Mouse (Mus musculus): Measurements from ENCODE around the gene Miip. TPM values are rescaled to one million over a fixed set of nuclear protein-coding genes. Genes with fewer than 3 reads are reported as not detected.

Miip gene
- total RNA-seq, 1 experiment = 6.3 TPM

DNA sequence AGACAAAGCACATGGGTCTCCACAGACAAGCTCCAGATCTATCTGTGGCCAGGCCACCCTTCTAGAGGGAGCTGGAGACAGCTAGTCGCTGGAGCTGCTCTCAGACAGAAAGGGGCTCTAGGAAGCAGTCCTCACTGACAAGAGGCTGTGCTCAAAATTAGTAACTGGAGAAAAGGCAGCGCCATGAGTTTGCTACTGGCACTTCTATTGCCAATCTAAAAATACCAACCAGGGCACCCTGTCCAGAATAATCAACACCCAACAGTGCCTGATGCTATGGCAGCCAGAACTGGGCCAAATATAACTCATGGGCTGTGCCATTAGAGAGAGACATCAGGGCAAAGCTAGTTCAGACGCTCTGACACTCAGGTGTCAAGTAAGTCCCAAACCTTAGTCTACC is 28.7 kb upstream of the Miip start:
- Histone ChIP-seq H3K4me3 (ENCODE audit: insufficient read depth in 1 of 2, low read depth in 1 of 2, low read length in 2 of 2, poor library complexity in 1 of 2, severe bottlenecking in 1 of 2) (no peak overlapping the region), H3K9ac (ENCODE audit: insufficient read depth, low read depth, low read length, poor library complexity, severe bottlenecking) (no peak overlapping the region), H3K4me1 (ENCODE audit: control insufficient read depth in 2 of 2, insufficient read depth in 2 of 2, low read length in 2 of 2, poor library complexity in 1 of 2) (no peaks in the 10 kb centered on the region), H3K9me3 (ENCODE audit: control insufficient read depth, insufficient read depth, low read depth, low read length) (no peaks in the 10 kb centered on the region), H3K27ac (ENCODE audit: insufficient read depth, low read depth, low read length, poor library complexity, severe bottlenecking) (no peak overlapping the region), H3K36me3 (ENCODE audit: control insufficient read depth, insufficient read depth, low read length, poor library complexity, severe bottlenecking) (peaks cover 27% of the 10 kb centered on the region)
- no peak for DNase-seq (ENCODE audit: low read depth, low spot score)
- TF ChIP-seq MAFK (IDR thresholded peaks at IDR 0.05; ENCODE audit: insufficient read depth, low read depth, low read length) = no peak
- TF ChIP-seq ZC3H11A (IDR thresholded peaks at IDR 0.05; ENCODE audit: borderline replicate concordance, low read depth, low read length) = no peak
- no peak for TF ChIP-seq HCFC1 (IDR thresholded peaks at IDR 0.05; ENCODE audit: borderline replicate concordance, insufficient read depth, low read length)
- TF ChIP-seq CHD2 (IDR thresholded peaks at IDR 0.05; ENCODE audit: low read depth, low read length) = no peak
- no peak for TF ChIP-seq ZNF384 (IDR thresholded peaks at IDR 0.05; ENCODE audit: low read depth, low read length)
- in situ Hi-C loops (cut with MboI; ENCODE audit: low sequenced_read_pairs in 2 of 2, unreplicated experiment in 2 of 2) = no loop called here

DNA sequence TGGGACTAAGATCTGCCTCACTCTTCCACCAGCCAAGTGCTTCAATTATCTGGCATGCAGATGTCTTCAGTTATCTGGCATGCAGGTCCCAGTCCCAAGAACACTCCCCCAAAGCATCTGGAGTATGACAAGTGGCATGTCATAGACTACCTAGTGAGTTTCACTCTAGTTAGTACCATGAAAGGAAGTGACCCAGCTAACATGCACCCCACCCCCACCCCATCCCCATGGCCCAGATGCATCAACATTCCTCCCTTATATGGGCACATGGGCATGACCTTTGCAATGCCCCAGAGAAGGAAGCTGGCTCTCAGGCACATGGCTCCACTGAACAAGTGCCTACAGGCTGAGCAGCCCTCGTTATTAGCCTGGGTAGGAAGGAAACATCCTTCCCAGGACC is 27.8 kb upstream of the Miip start:
- peaks cover 27% of the 10 kb centered on the region for H3K36me3 ChIP-seq (ENCODE audit: control insufficient read depth, insufficient read depth, low read length, poor library complexity, severe bottlenecking)
- no peak overlapping the region for H3K9ac ChIP-seq (ENCODE audit: insufficient read depth, low read depth, low read length, poor library complexity, severe bottlenecking)
- no peaks in the 10 kb centered on the region for H3K4me1 ChIP-seq (ENCODE audit: control insufficient read depth in 2 of 2, insufficient read depth in 2 of 2, low read length in 2 of 2, poor library complexity in 1 of 2)
- H3K4me3 ChIP-seq (ENCODE audit: insufficient read depth in 1 of 2, low read depth in 1 of 2, low read length in 2 of 2, poor library complexity in 1 of 2, severe bottlenecking in 1 of 2) = no peak overlapping the region
- in situ Hi-C loops (cut with MboI; ENCODE audit: low sequenced_read_pairs in 2 of 2, unreplicated experiment in 2 of 2) = no loop called here
- no peak for TF ChIP-seq ZNF384 (IDR thresholded peaks at IDR 0.05; ENCODE audit: low read depth, low read length)
- TF ChIP-seq CHD2 (IDR thresholded peaks at IDR 0.05; ENCODE audit: low read depth, low read length) = no peak
- TF ChIP-seq HCFC1 (IDR thresholded peaks at IDR 0.05; ENCODE audit: borderline replicate concordance, insufficient read depth, low read length) = no peak
- TF ChIP-seq MAFK (IDR thresholded peaks at IDR 0.05; ENCODE audit: insufficient read depth, low read depth, low read length) = no peak
- TF ChIP-seq ZC3H11A (IDR thresholded peaks at IDR 0.05; ENCODE audit: borderline replicate concordance, low read depth, low read length) = no peak
- no peak for DNase-seq (ENCODE audit: low read depth, low spot score)
- H3K27ac ChIP-seq (ENCODE audit: insufficient read depth, low read depth, low read length, poor library complexity, severe bottlenecking) = no peak overlapping the region
- H3K9me3 ChIP-seq (ENCODE audit: control insufficient read depth, insufficient read depth, low read depth, low read length) = no peaks in the 10 kb centered on the region

DNA sequence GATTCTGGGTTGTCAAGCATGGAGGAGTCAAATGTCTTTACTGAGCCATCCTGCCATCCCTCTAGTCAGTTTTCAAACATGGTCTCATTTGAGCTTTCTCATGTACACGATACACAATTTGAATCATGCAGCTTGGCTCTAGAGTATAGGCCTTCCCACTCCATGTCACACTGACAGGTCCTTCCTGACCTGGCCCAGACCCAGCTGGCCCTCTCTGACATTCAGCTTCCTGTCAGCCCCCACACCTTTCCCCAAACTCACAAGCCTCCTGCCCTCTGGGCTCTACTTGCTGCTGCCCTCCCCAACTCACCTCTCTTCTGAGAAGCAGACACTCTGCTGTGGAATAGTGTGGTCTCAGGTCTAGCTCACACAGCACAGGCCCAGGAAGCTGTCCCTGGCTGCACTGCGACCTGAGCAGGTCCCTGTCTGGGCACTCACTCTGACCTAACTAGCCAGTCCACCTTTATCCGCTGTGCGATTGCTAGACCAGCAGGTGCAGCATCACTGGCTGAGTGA is 27.3 kb upstream of the Miip start:
- H3K9me3 ChIP-seq (ENCODE audit: control insufficient read depth, insufficient read depth, low read depth, low read length) = no peaks in the 10 kb centered on the region
- H3K9ac ChIP-seq (ENCODE audit: insufficient read depth, low read depth, low read length, poor library complexity, severe bottlenecking) = no peak overlapping the region
- no peak for DNase-seq (ENCODE audit: low read depth, low spot score)
- no peak for TF ChIP-seq ZC3H11A (IDR thresholded peaks at IDR 0.05; ENCODE audit: borderline replicate concordance, low read depth, low read length)
- TF ChIP-seq ZNF384 (IDR thresholded peaks at IDR 0.05; ENCODE audit: low read depth, low read length) = no peak
- in situ Hi-C loops (cut with MboI; ENCODE audit: low sequenced_read_pairs in 2 of 2, unreplicated experiment in 2 of 2) = no loop called here
- H3K27ac ChIP-seq (ENCODE audit: insufficient read depth, low read depth, low read length, poor library complexity, severe bottlenecking) = no peak overlapping the region
- no peak overlapping the region for H3K4me3 ChIP-seq (ENCODE audit: insufficient read depth in 1 of 2, low read depth in 1 of 2, low read length in 2 of 2, poor library complexity in 1 of 2, severe bottlenecking in 1 of 2)
- H3K36me3 ChIP-seq (ENCODE audit: control insufficient read depth, insufficient read depth, low read length, poor library complexity, severe bottlenecking) = peaks cover 27% of the 10 kb centered on the region
- H3K4me1 ChIP-seq (ENCODE audit: control insufficient read depth in 2 of 2, insufficient read depth in 2 of 2, low read length in 2 of 2, poor library complexity in 1 of 2) = no peaks in the 10 kb centered on the region

DNA sequence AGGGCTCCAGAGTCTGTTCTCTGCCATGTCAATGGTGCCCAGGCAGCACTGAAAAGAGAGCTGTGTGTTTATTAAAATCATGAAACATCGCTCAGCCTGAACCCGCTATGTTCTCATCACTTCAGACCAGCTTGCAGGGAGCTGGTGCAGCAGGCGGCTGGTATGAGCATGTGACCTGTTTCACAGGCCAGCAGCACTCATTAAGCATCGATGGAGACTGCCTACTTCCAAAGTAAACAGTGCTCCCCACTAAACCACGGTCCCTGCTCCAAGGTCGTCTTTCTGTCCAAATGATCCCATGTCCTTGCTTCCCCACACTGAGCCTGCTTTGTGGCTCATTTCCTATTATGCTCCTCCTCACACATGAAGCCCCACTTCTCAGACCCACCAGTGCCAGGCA is 21.7 kb upstream of the Miip start:
- Histone ChIP-seq H3K27ac (ENCODE audit: insufficient read depth, low read depth, low read length, poor library complexity, severe bottlenecking) (no peak overlapping the region), H3K9me3 (ENCODE audit: control insufficient read depth, insufficient read depth, low read depth, low read length) (no peaks in the 10 kb centered on the region), H3K4me1 (ENCODE audit: control insufficient read depth in 2 of 2, insufficient read depth in 2 of 2, low read length in 2 of 2, poor library complexity in 1 of 2) (no peaks in the 10 kb centered on the region), H3K9ac (ENCODE audit: insufficient read depth, low read depth, low read length, poor library complexity, severe bottlenecking) (no peak overlapping the region), H3K36me3 (ENCODE audit: control insufficient read depth, insufficient read depth, low read length, poor library complexity, severe bottlenecking) (peaks cover 21% of the 10 kb centered on the region; the same call in 1 of the 2 replicates), H3K4me3 (ENCODE audit: insufficient read depth in 1 of 2, low read depth in 1 of 2, low read length in 2 of 2, poor library complexity in 1 of 2, severe bottlenecking in 1 of 2) (no peak overlapping the region)
- in situ Hi-C loops (cut with MboI; ENCODE audit: low sequenced_read_pairs in 2 of 2, unreplicated experiment in 2 of 2) = no loop called here
- DNase-seq (ENCODE audit: low read depth, low spot score) = no peak
- TF ChIP-seq ZC3H11A (IDR thresholded peaks at IDR 0.05; ENCODE audit: borderline replicate concordance, low read depth, low read length) (no peak), ZNF384 (IDR thresholded peaks at IDR 0.05; ENCODE audit: low read depth, low read length) (no peak), HCFC1 (IDR thresholded peaks at IDR 0.05; ENCODE audit: borderline replicate concordance, insufficient read depth, low read length) (no peak), MAFK (IDR thresholded peaks at IDR 0.05; ENCODE audit: insufficient read depth, low read depth, low read length) (no peak), CHD2 (IDR thresholded peaks at IDR 0.05; ENCODE audit: low read depth, low read length) (no peak)

DNA sequence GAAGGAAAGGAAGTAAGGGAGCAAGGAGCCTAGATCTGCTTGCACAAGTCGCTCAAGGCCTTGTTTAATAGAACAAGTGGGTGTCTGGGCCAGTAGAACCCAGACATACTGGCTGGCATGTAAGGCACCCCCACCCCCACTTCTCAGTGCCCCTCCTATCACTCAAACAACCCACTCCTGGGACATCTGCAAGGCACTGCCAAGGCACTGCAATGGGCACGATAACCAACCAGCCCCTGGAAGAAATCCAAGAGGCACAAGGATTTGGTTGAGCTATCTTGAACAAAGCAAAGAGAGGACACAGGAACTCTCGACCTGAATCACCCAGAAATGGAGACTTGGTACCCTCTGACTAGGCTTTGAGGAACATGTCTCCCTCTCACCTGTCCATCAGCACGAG is 19.6 kb upstream of the Miip start:
- H3K27ac ChIP-seq (ENCODE audit: insufficient read depth, low read depth, low read length, poor library complexity, severe bottlenecking) = no peak overlapping the region
- H3K4me1 ChIP-seq (ENCODE audit: control insufficient read depth in 2 of 2, insufficient read depth in 2 of 2, low read length in 2 of 2, poor library complexity in 1 of 2) = no peaks in the 10 kb centered on the region
- DNase-seq (ENCODE audit: low read depth, low spot score) = no peak
- in situ Hi-C loops (cut with MboI; ENCODE audit: low sequenced_read_pairs in 2 of 2, unreplicated experiment in 2 of 2) = no loop called here
- no peaks in the 10 kb centered on the region for H3K9me3 ChIP-seq (ENCODE audit: control insufficient read depth, insufficient read depth, low read depth, low read length)
- TF ChIP-seq MAFK (IDR thresholded peaks at IDR 0.05; ENCODE audit: insufficient read depth, low read depth, low read length) = no peak
- no peak for TF ChIP-seq ZNF384 (IDR thresholded peaks at IDR 0.05; ENCODE audit: low read depth, low read length)
- TF ChIP-seq CHD2 (IDR thresholded peaks at IDR 0.05; ENCODE audit: low read depth, low read length) = no peak
- TF ChIP-seq ZC3H11A (IDR thresholded peaks at IDR 0.05; ENCODE audit: borderline replicate concordance, low read depth, low read length) = no peak
- no peak for TF ChIP-seq HCFC1 (IDR thresholded peaks at IDR 0.05; ENCODE audit: borderline replicate concordance, insufficient read depth, low read length)
- H3K36me3 ChIP-seq (ENCODE audit: control insufficient read depth, insufficient read depth, low read length, poor library complexity, severe bottlenecking) = peaks cover 31% of the 10 kb centered on the region
- H3K9ac ChIP-seq (ENCODE audit: insufficient read depth, low read depth, low read length, poor library complexity, severe bottlenecking) = no peak overlapping the region
- H3K4me3 ChIP-seq (ENCODE audit: insufficient read depth in 1 of 2, low read depth in 1 of 2, low read length in 2 of 2, poor library complexity in 1 of 2, severe bottlenecking in 1 of 2) = no peak overlapping the region

Measured in ES-E14 (cell line).